Mouse (Mus musculus) limb, embryonic 15.5 days (tissue): ENCODE measurements around the gene Il2rb. TPM values are rescaled to one million over a fixed set of nuclear protein-coding genes. Genes with fewer than 3 reads are reported as not detected.

Source experiments
- ATAC-seq: fragments of 200-750 bp; cut with Nextera tagmentation; 2 replicates; pipeline ENCODE4 v1.8.0; 2017; ENCODE audit warnings: low read depth, moderate TSS enrichment; ENCODE audit not compliant: insufficient number of reproducible peaks, low FRiP score, low TSS enrichment
- H3K27ac ChIP-seq: fragments of 300-500 bp; sonication (generic); 2 replicates; pipeline ENCODE4 v1.5.1; 2015; ENCODE audit warnings: moderate library complexity, mild to moderate bottlenecking, inconsistent platforms
- H3K27me3 ChIP-seq: fragments of 300-500 bp; sonication (generic); 2 replicates; pipeline ENCODE4 v1.6.1; 2015; ENCODE audit warnings: inconsistent platforms
- H3K36me3 ChIP-seq: fragments of 300-500 bp; sonication (generic); 2 replicates; pipeline ENCODE4 v1.6.1; 2015; ENCODE audit warnings: inconsistent platforms
- H3K4me1 ChIP-seq: fragments of 300-500 bp; sonication (generic); 2 replicates; pipeline ENCODE4 v1.6.1; 2015; ENCODE audit warnings: inconsistent platforms
- H3K4me2 ChIP-seq: fragments of 300-500 bp; sonication (generic); 2 replicates; pipeline ENCODE4 v1.6.1; 2015; ENCODE audit warnings: mild to moderate bottlenecking, inconsistent platforms
- H3K4me3 ChIP-seq: fragments of 300-500 bp; sonication (generic); 2 replicates; pipeline ENCODE4 v1.5.1; 2015; ENCODE audit warnings: mild to moderate bottlenecking, inconsistent platforms
- H3K9ac ChIP-seq: fragments of 300-500 bp; sonication (generic); 2 replicates; pipeline ENCODE4 v1.6.1; 2015; ENCODE audit warnings: inconsistent platforms
- H3K9me3 ChIP-seq: fragments of 300-500 bp; sonication (generic); 2 replicates; pipeline ENCODE4 v1.6.1; 2016; ENCODE audit warnings: inconsistent platforms
- WGBS: fragments of 180-500 bp; shearing (Covaris S2); methylation state at CpG from one replicate; pipeline ENCODE4 v1.1.7; 2015; 5-methylcytosine and 5-hydroxymethylcytosine counted together
- polyA plus RNA-seq: library from polyadenylated mRNA; unstranded; fragments of >200 nt; fragmentation: Nextera tagmentation; extraction: Ambion mirVana; gene quantifications from 2 replicates; pipeline ENCODE4 v1.2.1, GENCODE M21; 2015

Il2rb gene
- polyA plus RNA-seq, 1 experiment from 2014 or later: 0.36 TPM

DNA sequence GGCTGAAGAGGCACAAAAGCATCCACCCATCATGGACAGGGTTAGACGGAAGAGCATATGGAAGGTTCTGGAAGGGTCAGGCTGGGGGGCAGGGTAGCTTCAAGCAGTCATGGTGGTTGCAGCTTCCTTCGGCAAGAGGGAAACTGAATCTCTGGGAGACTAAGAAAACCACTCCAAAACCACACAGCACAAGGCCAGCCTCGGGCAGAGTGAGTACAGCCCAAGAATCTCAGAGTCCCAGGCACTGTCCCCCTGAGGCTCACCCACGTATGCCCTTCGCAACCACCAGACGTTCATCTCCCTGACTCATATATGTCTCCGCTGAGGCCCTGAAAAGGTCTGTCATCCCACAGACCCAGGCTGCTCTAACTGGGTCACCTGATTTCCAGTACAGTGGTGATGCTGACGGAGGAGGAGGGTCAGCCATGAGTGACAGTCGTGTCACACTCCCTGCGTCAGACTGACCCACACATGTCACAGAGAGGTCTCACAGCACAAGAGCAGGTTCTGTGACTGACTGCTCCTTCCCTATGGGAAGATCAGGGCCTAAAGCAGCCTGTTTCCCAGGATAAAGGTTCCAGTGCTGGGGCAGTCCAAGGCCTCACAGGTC, 1.6 kb downstream of the Il2rb start:
- H3K4me3 ChIP-seq: no peak overlapping the region
- H3K27me3 ChIP-seq: no peaks in the 10 kb centered on the region
- no peaks in the 10 kb centered on the region for H3K9me3 ChIP-seq
- 82% methylated on average over 10 of the region's 10 CpGs for WGBS
- ATAC-seq: no peak
- H3K27ac ChIP-seq: no peak overlapping the region
- no peak overlapping the region for H3K9ac ChIP-seq
- H3K4me2 ChIP-seq: no peak overlapping the region
- H3K4me1 ChIP-seq: peaks cover 8% of the 10 kb centered on the region
- H3K36me3 ChIP-seq: no peaks in the 10 kb centered on the region

DNA sequence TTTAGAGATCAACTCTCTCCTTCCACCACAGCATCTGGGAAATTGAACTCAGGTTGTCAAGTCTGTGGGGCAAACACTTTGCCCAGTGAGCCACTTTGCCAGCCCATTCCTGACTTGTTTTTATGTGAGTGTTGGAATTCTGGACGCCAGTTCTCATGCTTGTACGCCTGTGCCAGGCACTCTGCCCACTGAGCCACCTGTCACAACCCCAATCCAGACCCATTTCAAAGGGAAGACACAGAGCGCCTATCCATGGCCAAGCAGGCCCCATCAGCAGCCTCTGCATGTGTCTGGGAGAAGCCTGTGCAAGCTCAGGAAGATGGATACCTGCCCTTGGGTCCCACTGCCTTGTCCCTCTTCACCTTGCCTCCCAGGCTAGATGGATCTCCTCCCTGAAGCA, 3.8 kb downstream of the Il2rb start:
- ATAC-seq: no peak
- Histone ChIP-seq H3K4me1 (peaks cover 8% of the 10 kb centered on the region), H3K27ac (no peak overlapping the region), H3K27me3 (no peaks in the 10 kb centered on the region), H3K4me2 (no peak overlapping the region), H3K4me3 (no peak overlapping the region), H3K9me3 (no peaks in the 10 kb centered on the region), H3K36me3 (no peaks in the 10 kb centered on the region), H3K9ac (no peak overlapping the region)
- 77% methylated on average over 3 of the region's 3 CpGs for WGBS

DNA sequence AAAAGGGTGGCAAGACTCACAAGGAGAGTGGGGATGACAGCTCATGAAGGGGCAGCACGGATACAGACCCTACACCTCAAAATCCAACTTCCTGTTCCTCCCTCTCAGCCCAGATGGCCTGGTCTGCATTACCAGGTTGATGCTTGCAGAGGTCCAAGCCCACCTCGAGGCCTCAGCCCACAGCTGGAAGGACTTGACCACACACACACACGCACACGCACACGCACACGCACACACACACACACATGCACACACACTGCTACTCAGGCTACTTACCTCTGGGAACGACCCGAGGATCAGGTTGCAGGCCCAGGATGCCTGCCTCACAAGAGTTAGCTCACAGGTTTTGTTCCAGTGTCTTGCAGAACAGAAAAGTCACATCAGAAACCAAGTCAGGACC, 5.2 kb downstream of the Il2rb start:
- Histone ChIP-seq H3K4me3 (no peak overlapping the region), H3K9me3 (no peaks in the 10 kb centered on the region), H3K4me2 (no peak overlapping the region), H3K9ac (no peak overlapping the region), H3K27me3 (no peaks in the 10 kb centered on the region), H3K27ac (no peak overlapping the region), H3K4me1 (peaks cover 8% of the 10 kb centered on the region), H3K36me3 (no peaks in the 10 kb centered on the region)
- 47% methylated on average over 8 of the region's 8 CpGs for WGBS
- ATAC-seq: no peak

GRCm38 (mm10) chr15:78489248-78489647, 5.8 kb downstream of the Il2rb start:
- ATAC-seq: no peak
- Histone ChIP-seq H3K4me2 (no peak overlapping the region), H3K27me3 (no peaks in the 10 kb centered on the region), H3K36me3 (no peaks in the 10 kb centered on the region), H3K4me3 (no peak overlapping the region), H3K27ac (no peak overlapping the region), H3K9ac (no peak overlapping the region), H3K4me1 (peaks cover 8% of the 10 kb centered on the region), H3K9me3 (no peaks in the 10 kb centered on the region)
- WGBS: 83% methylated on average over 3 of the region's 3 CpGs

- H3K36me3 ChIP-seq: no peaks in the 10 kb centered on the region
- no peaks in the 10 kb centered on the region for H3K9me3 ChIP-seq
- H3K4me3 ChIP-seq: no peak overlapping the region
- no peak for ATAC-seq
- H3K9ac ChIP-seq: no peak overlapping the region
- 54% methylated on average over 4 of the region's 4 CpGs for WGBS
- H3K4me2 ChIP-seq: no peak overlapping the region
- H3K4me1 ChIP-seq: peaks cover 8% of the 10 kb centered on the region
- no peak overlapping the region for H3K27ac ChIP-seq
- no peaks in the 10 kb centered on the region for H3K27me3 ChIP-seq
Measured at GRCm38 (mm10) chr15:78487066-78487465, 8.0 kb downstream of the Il2rb start.

- Histone ChIP-seq H3K4me2 (no peak overlapping the region), H3K9me3 (no peaks in the 10 kb centered on the region), H3K27me3 (no peaks in the 10 kb centered on the region), H3K4me1 (peaks cover 8% of the 10 kb centered on the region), H3K9ac (no peak overlapping the region), H3K36me3 (no peaks in the 10 kb centered on the region), H3K4me3 (no peak overlapping the region), H3K27ac (no peak overlapping the region)
- WGBS: 90% methylated on average over 1 of the region's 1 CpGs
- ATAC-seq: no peak
Measured at GRCm38 (mm10) chr15:78486564-78486963, 8.5 kb downstream of the Il2rb start.

DNA sequence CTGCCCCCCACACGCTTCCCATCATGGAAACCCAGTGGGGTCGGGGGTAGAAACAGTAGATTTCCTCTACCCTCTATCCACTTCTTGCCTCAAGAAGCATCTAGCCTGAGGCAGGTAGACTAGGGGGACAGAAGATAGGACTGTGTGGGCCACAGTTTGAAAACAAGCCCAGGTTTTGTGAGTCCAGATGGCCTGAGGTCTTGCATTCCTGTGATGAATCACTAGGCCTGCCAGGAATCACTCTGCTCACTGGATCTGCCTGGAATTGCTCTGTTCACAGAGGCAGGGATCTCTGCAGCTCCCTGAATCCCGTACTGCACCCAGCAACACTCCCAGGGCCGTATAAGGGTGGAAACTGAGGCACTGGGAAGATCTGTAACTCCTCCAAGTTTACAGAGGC, 11.8 kb downstream of the Il2rb start:
- H3K9ac ChIP-seq: no peak overlapping the region
- H3K36me3 ChIP-seq: no peaks in the 10 kb centered on the region
- no peak overlapping the region for H3K27ac ChIP-seq
- H3K27me3 ChIP-seq: 0 out of 2 replicates have a peak, but pooled peaks cover 1% of the 10 kb centered on the region
- WGBS: 67% methylated on average over 4 of the region's 4 CpGs
- H3K9me3 ChIP-seq: no peaks in the 10 kb centered on the region; the same call in 1 of the 2 replicates
- no peak overlapping the region for H3K4me3 ChIP-seq
- no peak overlapping the region for H3K4me2 ChIP-seq
- no peaks in the 10 kb centered on the region for H3K4me1 ChIP-seq
- ATAC-seq: no peak

DNA sequence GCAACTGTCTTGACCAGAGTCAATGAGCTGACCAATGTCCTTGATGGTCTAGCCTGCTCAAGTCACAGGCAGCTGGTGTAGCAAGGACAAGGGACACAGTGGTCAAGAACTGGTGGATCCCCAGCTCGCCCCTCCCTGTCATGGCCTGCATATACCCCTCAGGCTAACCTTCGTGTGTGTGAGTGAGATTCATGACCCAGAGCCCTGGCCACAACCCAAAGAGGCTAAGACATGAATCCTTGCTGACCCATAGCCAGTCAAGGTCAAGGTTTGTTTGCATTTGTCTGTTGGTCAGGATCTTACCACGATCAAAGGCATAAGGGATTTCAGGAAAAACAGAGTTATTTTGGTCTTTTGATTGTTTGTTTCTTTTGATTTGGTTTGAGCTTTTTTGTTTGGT, 12.6 kb downstream of the Il2rb start:
- H3K4me3 ChIP-seq: no peak overlapping the region
- H3K36me3 ChIP-seq: no peaks in the 10 kb centered on the region
- H3K27ac ChIP-seq: no peak overlapping the region
- no peaks in the 10 kb centered on the region for H3K4me1 ChIP-seq
- no peak for ATAC-seq
- no peak overlapping the region for H3K4me2 ChIP-seq
- 70% methylated on average over 3 of the region's 3 CpGs for WGBS
- no peaks in the 10 kb centered on the region; the same call in 1 of the 2 replicates for H3K9me3 ChIP-seq
- H3K27me3 ChIP-seq: 0 out of 2 replicates have a peak, but pooled peaks cover 4% of the 10 kb centered on the region
- no peak overlapping the region for H3K9ac ChIP-seq

DNA sequence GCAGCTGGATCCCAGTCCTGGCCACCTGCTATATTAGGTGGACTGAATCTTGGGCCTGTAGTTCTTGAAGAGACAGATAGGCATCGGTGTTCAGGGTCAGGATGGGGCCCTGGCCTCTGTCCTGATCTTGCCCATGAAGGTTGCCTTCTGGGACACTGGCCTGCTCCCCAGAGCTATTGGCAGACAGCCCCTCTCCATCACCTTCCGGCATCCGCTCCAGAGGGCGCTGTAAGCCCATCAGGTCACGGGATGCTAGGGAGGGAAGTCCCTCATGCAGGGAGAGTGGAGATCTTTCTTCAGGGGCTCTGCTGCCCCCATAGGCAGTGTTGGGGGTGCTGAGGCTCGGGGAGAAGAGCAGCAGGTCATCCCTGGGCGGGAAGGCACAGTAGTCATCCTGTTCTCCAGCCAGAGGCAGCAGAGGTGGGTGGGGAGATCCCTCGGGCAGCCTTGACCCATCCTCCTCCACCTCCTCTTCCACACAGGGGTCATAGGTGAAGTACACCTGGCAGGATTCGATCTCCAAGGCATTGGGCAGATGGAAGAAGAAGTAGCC, 13.5 kb downstream of the Il2rb start:
- Histone ChIP-seq H3K36me3 (no peaks in the 10 kb centered on the region), H3K9me3 (no peaks in the 10 kb centered on the region; the same call in 1 of the 2 replicates), H3K9ac (no peak overlapping the region), H3K27me3 (0 out of 2 replicates have a peak, but pooled peaks cover 4% of the 10 kb centered on the region), H3K27ac (no peak overlapping the region), H3K4me3 (no peak overlapping the region), H3K4me2 (no peak overlapping the region), H3K4me1 (no peaks in the 10 kb centered on the region)
- WGBS: 55% methylated on average over 9 of the region's 9 CpGs
- no peak for ATAC-seq

GRCm38 (mm10) chr15:78480991-78481390, 14.1 kb downstream of the Il2rb start:
- Histone ChIP-seq H3K4me2 (no peak overlapping the region), H3K9ac (no peak overlapping the region), H3K4me1 (no peaks in the 10 kb centered on the region), H3K27ac (no peak overlapping the region), H3K9me3 (no peaks in the 10 kb centered on the region; the same call in 1 of the 2 replicates), H3K27me3 (0 out of 2 replicates have a peak, but pooled peaks cover 4% of the 10 kb centered on the region), H3K4me3 (no peak overlapping the region), H3K36me3 (no peaks in the 10 kb centered on the region)
- 60% methylated on average over 2 of the region's 2 CpGs for WGBS
- ATAC-seq: no peak

DNA sequence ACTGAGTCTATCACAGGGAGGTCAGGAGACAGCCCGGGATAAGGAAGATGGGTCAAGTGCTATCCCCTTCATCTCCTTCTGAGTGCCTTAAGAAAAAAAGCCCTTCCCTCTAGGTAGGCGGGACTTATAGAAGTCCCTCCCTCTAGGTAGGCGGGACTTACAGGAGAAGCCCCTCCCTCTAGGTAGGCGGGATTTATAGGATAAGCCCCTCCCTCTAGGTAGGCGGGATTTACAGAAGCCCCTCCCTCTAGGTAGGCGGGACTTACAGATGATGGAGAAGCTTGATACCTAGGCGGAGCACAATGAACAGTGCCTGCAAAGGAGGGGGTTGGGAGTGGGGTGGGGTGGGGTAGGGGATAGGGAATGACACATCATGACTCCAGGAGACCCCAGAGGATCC, 15.0 kb downstream of the Il2rb start:
- no peak overlapping the region for H3K4me2 ChIP-seq
- H3K9ac ChIP-seq: no peak overlapping the region
- H3K4me3 ChIP-seq: no peak overlapping the region
- 72% methylated on average over 7 of the region's 7 CpGs for WGBS
- H3K36me3 ChIP-seq: no peaks in the 10 kb centered on the region
- H3K27me3 ChIP-seq: 0 out of 2 replicates have a peak, but pooled peaks cover 4% of the 10 kb centered on the region
- no peak for ATAC-seq
- H3K4me1 ChIP-seq: no peaks in the 10 kb centered on the region
- H3K27ac ChIP-seq: no peak overlapping the region
- H3K9me3 ChIP-seq: no peaks in the 10 kb centered on the region; the same call in 1 of the 2 replicates

DNA sequence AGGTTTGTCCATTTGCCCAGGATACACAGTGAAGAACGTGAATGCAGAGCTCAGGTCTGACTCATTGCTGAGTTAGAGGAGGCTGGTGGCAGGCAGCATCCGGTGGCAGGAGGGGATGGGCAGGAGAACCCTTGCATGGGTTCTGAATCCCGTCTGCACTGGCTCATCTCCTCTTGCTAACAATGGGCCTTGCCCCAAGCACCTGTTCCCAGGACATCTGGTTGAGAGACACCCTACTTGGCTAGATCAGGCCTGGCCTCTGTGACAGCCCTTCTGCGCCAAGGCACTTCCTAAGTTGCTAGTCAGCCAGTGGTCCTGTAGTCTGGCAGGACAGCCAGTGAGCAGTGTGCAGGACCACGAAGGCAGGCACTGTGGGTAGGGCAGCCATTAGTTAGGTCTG, 15.6 kb downstream of the Il2rb start:
- Histone ChIP-seq H3K27ac (no peak overlapping the region), H3K27me3 (0 out of 2 replicates have a peak, but pooled peaks cover 4% of the 10 kb centered on the region), H3K36me3 (no peaks in the 10 kb centered on the region), H3K9me3 (no peaks in the 10 kb centered on the region; the same call in 1 of the 2 replicates), H3K4me2 (no peak overlapping the region), H3K4me3 (no peak overlapping the region), H3K9ac (no peak overlapping the region), H3K4me1 (no peaks in the 10 kb centered on the region)
- WGBS: 73% methylated on average over 5 of the region's 5 CpGs
- ATAC-seq: no peak
